Mouse (Mus musculus) liver, postnatal 0 days (tissue): ENCODE results near the gene Cnpy4. TPM values are rescaled to one million over a fixed set of nuclear protein-coding genes. Genes with fewer than 3 reads are reported as not detected.

Source experiments
- ATAC-seq: fragments of 200-750 bp; cut with Nextera tagmentation; 2 replicates; pipeline ENCODE4 v1.8.0; 2017; ENCODE audit warnings: mild to moderate bottlenecking, moderate library complexity
- DNase-seq: peaks from one replicate; pipeline ENCODE4 v3.0.0-alpha.2; 2016
- H3K27ac ChIP-seq: fragments of 300-500 bp; sonication (generic); 2 replicates; pipeline ENCODE4 v1.5.1; 2014; ENCODE audit warnings: antibody characterized with exemption, moderate library complexity, mild to moderate bottlenecking, low read depth
- H3K27me3 ChIP-seq: fragments of 300-500 bp; sonication (generic); 2 replicates; pipeline ENCODE4 v1.6.1; 2014; ENCODE audit warnings: low read length, control low read depth, mixed read lengths; ENCODE audit not compliant: insufficient read depth
- H3K36me3 ChIP-seq: fragments of 300-500 bp; sonication (generic); replicated peaks from 2 replicates; pipeline ENCODE4 v1.6.1; 2014; ENCODE audit warnings: mild to moderate bottlenecking, control low read depth, low read length, moderate library complexity, mixed read lengths; ENCODE audit not compliant: insufficient read depth
- H3K4me1 ChIP-seq: fragments of 300-500 bp; sonication (generic); 2 replicates; pipeline ENCODE4 v1.6.1; 2014; ENCODE audit warnings: antibody characterized with exemption, mild to moderate bottlenecking, control low read depth; ENCODE audit not compliant: insufficient read depth
- H3K4me2 ChIP-seq: fragments of 300-500 bp; sonication (generic); 2 replicates; pipeline ENCODE4 v1.6.1; 2014; ENCODE audit warnings: low read depth, mild to moderate bottlenecking, low read length, moderate library complexity, mixed read lengths
- H3K4me3 ChIP-seq: fragments of 300-500 bp; sonication (generic); 2 replicates; pipeline ENCODE4 v1.5.1; 2014; ENCODE audit warnings: low read depth, low read length
- H3K9ac ChIP-seq: fragments of 300-500 bp; sonication (generic); replicated peaks from 2 replicates; pipeline ENCODE4 v1.6.1; 2014; ENCODE audit warnings: mild to moderate bottlenecking, moderate library complexity
- H3K9me3 ChIP-seq: fragments of 300-500 bp; sonication (generic); 2 replicates; pipeline ENCODE4 v1.6.1; 2016; ENCODE audit warnings: mild to moderate bottlenecking, control low read depth, low read length, mixed read lengths
- CTCF ChIP-seq: sonication (generic); IDR thresholded peaks from 2 replicates; pipeline ENCODE4 v1.5.1; 2016; ENCODE audit warnings: antibody characterized with exemption, low read depth
- EP300 ChIP-seq: IDR thresholded peaks from 2 replicates; pipeline ENCODE4 v1.6.1; 2016; ENCODE audit warnings: antibody characterized with exemption, low read depth, mild to moderate bottlenecking
- WGBS: fragments of 180-500 bp; shearing (Covaris S2); extraction: QIAGEN DNeasy Blood & Tissue Kit; methylation state at CpG from one replicate; pipeline ENCODE4 v1.1.7; 2014; ENCODE audit not compliant: insufficient replicate concordance; 5-methylcytosine and 5-hydroxymethylcytosine counted together
- polyA plus RNA-seq: library from polyadenylated mRNA; unstranded; fragments of >200 nt; fragmentation: Nextera tagmentation; extraction: Ambion mirVana; gene quantifications from 2 replicates; pipeline ENCODE4 v1.2.1, GENCODE M21; 2015

The Cnpy4 gene
- polyA plus RNA-seq, 1 experiment from 2014 or later: 7.5 TPM

DNA sequence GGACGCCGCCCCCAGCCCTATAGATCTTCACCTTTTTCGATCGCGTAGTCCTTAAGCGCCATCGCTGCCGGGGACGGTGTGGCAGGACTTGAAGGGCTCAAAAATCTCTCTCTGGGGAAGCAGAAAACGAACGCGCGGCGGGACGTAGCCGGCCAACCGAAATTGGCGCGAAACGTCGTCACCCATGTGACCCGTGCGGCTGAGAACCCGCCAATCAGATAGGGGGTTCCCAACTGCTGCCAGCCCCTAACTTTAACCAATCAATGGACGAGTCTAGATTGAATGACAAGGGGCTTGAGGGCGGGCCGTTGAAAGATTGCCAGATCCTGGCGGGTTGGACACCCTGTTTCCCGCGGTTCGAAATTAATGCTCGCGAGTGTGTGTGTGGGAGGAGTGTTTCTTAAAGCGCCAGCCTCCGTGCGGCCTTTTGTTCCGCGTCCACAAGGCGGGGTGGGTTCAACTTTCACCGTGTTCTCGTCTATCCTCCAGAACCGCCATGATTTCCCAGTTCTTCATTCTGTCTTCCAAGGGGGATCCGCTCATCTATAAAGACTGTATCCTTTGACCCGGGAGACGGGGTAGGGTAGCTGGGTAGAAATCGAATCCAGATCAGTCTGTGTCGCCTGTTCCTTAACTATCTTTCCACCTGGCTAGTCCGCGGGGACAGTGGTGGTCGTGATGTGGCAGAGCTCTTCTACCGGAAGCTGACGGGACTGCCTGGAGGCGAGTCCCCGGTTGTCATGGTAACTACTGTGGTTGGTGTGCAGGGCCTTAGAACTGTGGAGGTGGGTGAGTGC lies 15.4 kb upstream of the Cnpy4 start, which contains the start of the genes Ap4m1 and Mcm7:
Ap4m1 (plus strand) TSS at position 308 of the 797 bp plus-strand sequence.
Mcm7 (minus strand) TSS at position 728 of the 797 bp plus-strand sequence.
- peak; percentile 97 for DNase-seq
- WGBS: under 1% methylated on average over 54 of the region's 54 CpGs
- peak within 1 kb of the TSS; percentile 87 for H3K9ac ChIP-seq
- peaks cover 15% of the 10 kb centered on the region for H3K4me1 ChIP-seq
- peak within 1 kb of the TSS; percentile 95 for H3K4me2 ChIP-seq
- H3K9me3 ChIP-seq: no peaks in the 10 kb centered on the region
- peak; percentile 27; the same call in 1 of the 2 replicates for TF ChIP-seq CTCF
- no peak for TF ChIP-seq EP300
- peak within 1 kb of the TSS; percentile 82 for H3K4me3 ChIP-seq
- peaks cover 51% of the 10 kb centered on the region for H3K36me3 ChIP-seq
- no peaks in the 10 kb centered on the region for H3K27me3 ChIP-seq
- ATAC-seq: peak; percentile 83
- peak within 1 kb of the TSS; percentile 98 for H3K27ac ChIP-seq

DNA sequence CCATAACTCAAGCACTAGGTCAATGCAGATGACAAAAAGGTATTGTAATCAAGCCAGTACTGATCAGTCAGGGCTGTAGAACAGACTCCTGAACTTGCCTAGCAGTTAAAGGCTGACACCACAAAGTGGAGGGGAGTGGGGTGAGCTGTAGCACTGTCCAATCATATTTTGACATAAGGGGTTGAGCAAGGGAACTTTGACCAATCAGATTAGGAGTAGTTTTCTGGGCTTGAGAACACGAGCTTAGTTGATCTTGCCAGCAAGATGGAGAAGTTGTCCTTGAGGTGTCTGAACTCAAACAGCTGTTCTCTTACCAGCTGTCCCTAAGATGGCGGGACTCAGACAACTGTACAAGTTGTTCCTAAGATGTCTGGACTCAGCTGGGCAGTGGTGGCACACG lies 14.1 kb upstream of the Cnpy4 start:
- Histone ChIP-seq H3K9me3 (no peaks in the 10 kb centered on the region), H3K4me3 (no peak overlapping the region), H3K27me3 (no peaks in the 10 kb centered on the region), H3K36me3 (peaks cover 51% of the 10 kb centered on the region), H3K4me1 (peaks cover 15% of the 10 kb centered on the region), H3K4me2 (0 out of 2 replicates have a peak overlapping the region, but pooled peaks have one; percentile 95), H3K9ac (no peak overlapping the region), H3K27ac (no peak overlapping the region)
- TF ChIP-seq CTCF: no peak
- TF ChIP-seq EP300: no peak
- ATAC-seq (no peak), DNase-seq (no peak)
- WGBS: 64% methylated on average over 3 of the region's 3 CpGs

DNA sequence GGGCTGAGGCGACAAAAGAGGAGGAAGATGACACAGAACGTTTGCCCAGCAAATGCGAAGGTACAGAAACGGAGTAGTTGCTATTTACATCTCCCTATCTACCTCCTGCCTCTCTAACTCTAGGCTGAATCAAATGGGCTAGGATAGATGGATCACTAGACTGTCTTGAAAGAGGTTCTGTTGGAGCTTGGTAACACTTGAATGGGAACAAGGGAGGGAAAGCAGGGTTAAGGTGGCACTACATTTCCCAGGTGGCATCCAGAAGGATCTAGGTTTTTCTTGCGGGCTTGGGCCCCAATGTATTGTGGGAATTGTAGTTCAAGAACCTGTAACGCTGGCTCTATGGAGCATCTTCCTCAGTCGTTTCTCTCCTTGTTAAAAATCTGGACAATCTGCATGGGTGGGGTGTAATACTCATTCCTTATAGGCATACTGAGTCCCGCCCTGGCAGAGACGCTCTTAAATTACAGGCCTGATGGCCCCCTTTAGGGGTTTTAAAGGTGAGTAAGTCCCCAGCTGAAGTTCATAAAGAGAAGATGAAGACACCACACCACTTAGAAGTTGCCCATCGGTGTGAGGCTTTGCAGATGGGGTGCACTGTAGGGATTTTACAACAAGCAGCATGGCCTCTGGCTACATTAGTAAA lies 499 bp downstream of the Cnpy4 start:
- Histone ChIP-seq H3K36me3 (peaks cover 14% of the 10 kb centered on the region), H3K4me3 (peak overlapping the region; percentile 96), H3K4me2 (peak overlapping the region; percentile 94), H3K4me1 (peaks cover 16% of the 10 kb centered on the region), H3K9ac (peak overlapping the region; percentile 94), H3K9me3 (no peaks in the 10 kb centered on the region), H3K27me3 (no peaks in the 10 kb centered on the region), H3K27ac (peak overlapping the region; percentile 70)
- no peak for TF ChIP-seq CTCF
- no peak for TF ChIP-seq EP300
- peak; percentile 84 for ATAC-seq
- peak; percentile 67 for DNase-seq
- WGBS: 2% methylated on average over 10 of the region's 10 CpGs

DNA sequence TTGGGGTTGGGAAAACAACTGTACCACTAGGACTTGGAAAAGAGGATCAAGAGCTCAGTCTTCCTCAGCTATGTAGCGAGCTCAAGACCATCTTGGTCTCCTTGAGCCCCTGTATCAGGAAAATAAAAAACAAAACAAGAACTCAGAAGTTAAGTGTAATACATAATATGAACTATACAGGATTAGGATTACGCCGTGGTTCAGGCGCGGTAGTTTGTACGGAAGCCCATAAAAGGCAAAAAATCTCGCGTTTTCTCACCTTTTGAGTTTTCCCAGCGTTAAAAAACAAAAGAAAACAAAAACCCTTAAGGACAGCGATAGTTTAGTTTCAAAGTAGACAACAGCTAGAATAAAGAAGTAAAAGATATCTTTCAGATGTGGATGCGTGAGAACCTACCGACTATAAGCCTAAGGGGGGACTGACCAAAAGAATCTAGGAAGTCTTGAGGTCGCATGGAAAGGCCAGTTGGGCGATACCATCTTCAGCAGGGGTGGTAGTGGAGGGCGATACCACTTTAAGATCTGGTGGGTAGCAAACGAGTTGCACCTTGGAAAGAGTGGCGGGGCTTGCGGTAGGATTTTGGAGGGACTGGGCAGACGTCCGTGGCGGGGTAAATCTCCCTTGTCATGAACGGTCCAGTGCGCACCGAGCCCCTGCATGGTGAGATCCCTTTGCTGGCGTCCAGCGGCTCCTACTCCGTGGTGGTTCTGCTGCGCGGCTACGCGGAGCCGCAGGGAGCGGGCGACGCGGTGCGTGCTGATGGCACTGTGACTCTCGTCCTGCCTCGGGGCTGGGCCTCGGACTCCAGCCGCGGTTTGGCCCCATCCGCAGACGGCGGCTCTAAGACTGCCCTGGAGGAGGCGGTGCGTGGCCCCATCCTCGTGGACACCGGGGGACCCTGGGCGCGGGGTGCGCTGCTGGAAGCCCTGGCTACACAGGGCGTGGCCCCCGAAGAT lies 6.8 kb downstream of the Cnpy4 start, which contains the start of gene Mblac1:
Mblac1 (plus strand) TSS at position 544 of the 957 bp plus-strand sequence.
- peak; percentile 83 for ATAC-seq

DNA sequence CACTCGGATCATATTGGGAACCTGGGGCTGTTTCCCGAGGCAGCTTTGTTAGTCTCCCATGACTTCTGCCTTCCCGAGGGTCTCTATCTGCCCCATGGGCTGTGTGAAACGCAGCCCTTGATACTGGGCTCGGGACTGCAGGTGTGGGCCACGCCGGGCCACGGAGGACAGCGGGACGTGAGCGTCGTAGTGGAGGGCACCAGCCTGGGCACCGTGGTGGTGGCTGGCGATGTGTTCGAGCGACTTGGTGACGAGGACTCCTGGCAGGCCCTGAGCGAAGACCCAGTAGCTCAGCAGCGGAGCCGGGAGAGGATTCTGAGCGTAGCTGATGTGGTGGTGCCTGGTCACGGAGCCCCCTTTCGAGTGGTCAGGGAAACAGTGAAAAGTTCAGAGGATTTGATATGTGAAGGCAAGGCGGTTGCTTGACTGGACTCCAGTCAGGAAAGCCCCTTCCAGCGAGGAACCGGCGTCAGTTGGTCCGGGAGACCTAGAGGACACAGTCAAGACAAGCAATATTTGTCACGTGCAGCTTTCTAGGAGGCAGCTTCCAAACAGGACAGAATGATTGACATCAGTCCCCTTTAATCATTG lies 7.6 kb downstream of the Cnpy4 start:
- TF ChIP-seq CTCF: no peak
- TF ChIP-seq EP300: no peak
- 0 out of 2 replicates have a peak, but pooled peaks cover 3% of the 10 kb centered on the region for H3K36me3 ChIP-seq
- peak overlapping the region; percentile 86 for H3K27ac ChIP-seq
- peaks cover 15% of the 10 kb centered on the region for H3K4me1 ChIP-seq
- H3K4me3 ChIP-seq: peak overlapping the region; percentile 83
- H3K4me2 ChIP-seq: peak overlapping the region; percentile 100
- H3K9ac ChIP-seq: peak overlapping the region; percentile 87
- 2% methylated on average over 29 of the region's 29 CpGs for WGBS
- DNase-seq (peak; percentile 38), ATAC-seq (peak; percentile 42)
- no peaks in the 10 kb centered on the region for H3K9me3 ChIP-seq
- no peaks in the 10 kb centered on the region for H3K27me3 ChIP-seq

More for the DNA sequence above, 6.8 kb downstream of the Cnpy4 start, which contains the start of gene Mblac1:
- Histone ChIP-seq H3K27ac (peak within 1 kb of the TSS; percentile 86), H3K9ac (peak within 1 kb of the TSS; percentile 87), H3K36me3 (0 out of 2 replicates have a peak, but pooled peaks cover 3% of the 10 kb centered on the region), H3K4me2 (peak within 1 kb of the TSS; percentile 100), H3K4me3 (peak within 1 kb of the TSS; percentile 83), H3K4me1 (peaks cover 15% of the 10 kb centered on the region), H3K9me3 (no peaks in the 10 kb centered on the region), H3K27me3 (no peaks in the 10 kb centered on the region)
- no peak for TF ChIP-seq CTCF
- peak; percentile 60; the same call in 1 of the 2 replicates for TF ChIP-seq EP300
- 6% methylated on average over 54 of the region's 54 CpGs for WGBS
- DNase-seq: peak; percentile 86
